Mouse (Mus musculus) megakaryocyte, embryonic 14.5 days (primary cell): Measurements from ENCODE around the gene Tmie. TPM values are rescaled to one million over a fixed set of nuclear protein-coding genes. Genes with fewer than 3 reads are reported as not detected.

ENCODE experiments used
- H3K27me3 ChIP-seq: replicated peaks from 2 replicates; pipeline ENCODE3; 2012; ENCODE audit warnings: inconsistent platforms
- H3K36me3 ChIP-seq: replicated peaks from 2 replicates; pipeline ENCODE3; 2012; ENCODE audit warnings: low read length, inconsistent platforms, mixed read lengths
- H3K4me1 ChIP-seq: 2 replicates; pipeline ENCODE4 v1.6.1; 2012; ENCODE audit warnings: inconsistent platforms
- H3K4me3 ChIP-seq: replicated peaks from 2 replicates; pipeline ENCODE3; 2012; ENCODE audit warnings: moderate library complexity, mild to moderate bottlenecking, inconsistent platforms
- H3K9me3 ChIP-seq: 2 replicates; pipeline ENCODE4 v1.6.1; 2012; ENCODE audit warnings: inconsistent platforms
- FLI1 ChIP-seq: IDR thresholded peaks from 2 replicates; pipeline ENCODE4 v1.6.1; 2012; ENCODE audit warnings: low read length, inconsistent platforms, mixed read lengths
- GATA1 ChIP-seq: IDR thresholded peaks from 3 replicates; pipeline ENCODE4 v1.6.1; 2012; ENCODE audit warnings: mixed read lengths, low read length, inconsistent platforms, borderline replicate concordance
- polyA plus RNA-seq: library from polyadenylated mRNA; stranded (reverse); fragments of >175 nt; gene quantifications from 2 replicates; pipeline ENCODE4 v1.2.3, GENCODE M21; 2012; ENCODE audit warnings: low replicate concordance; ENCODE audit not compliant: insufficient read depth

Gene Tmie
- polyA plus RNA-seq: 2.2 and 4.5 TPM in 2 replicates

GRCm38 (mm10) chr9:110879998-110880561 lies at the start of gene Tmie:
TSS of gene Tmie (minus strand) at chr9:110880113.
- peaks cover 78% of the 10 kb centered on the region for H3K4me1 ChIP-seq
- H3K9me3 ChIP-seq: no peaks in the 10 kb centered on the region
- TF ChIP-seq FLI1: no peak
- H3K4me3 ChIP-seq: peak within 1 kb of the TSS; percentile 94
- H3K27me3 ChIP-seq: peaks cover 46% of the 10 kb centered on the region
- peaks cover 29% of the 10 kb centered on the region for H3K36me3 ChIP-seq

DNA sequence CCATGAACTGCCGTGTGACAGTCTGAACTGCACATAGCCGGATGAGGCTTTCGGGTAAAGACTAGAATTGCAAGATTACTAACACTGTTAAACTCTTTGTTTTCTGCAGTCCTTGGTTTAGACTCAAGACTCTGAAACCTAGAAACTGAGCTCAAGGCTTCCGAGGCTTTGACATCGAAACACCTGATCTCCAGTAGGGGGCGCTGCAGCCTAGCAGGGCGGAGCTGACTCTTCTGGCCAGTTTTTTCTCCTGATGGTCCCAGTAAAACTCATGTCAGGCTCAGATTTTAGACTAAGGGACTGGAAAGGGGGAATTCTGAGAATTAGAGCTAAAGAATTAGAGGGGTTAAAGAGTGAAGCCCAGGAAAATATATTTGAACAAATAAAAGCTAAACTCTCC lies 42.8 kb upstream of the Tmie start:
- Histone ChIP-seq H3K36me3 (no peaks in the 10 kb centered on the region), H3K9me3 (no peaks in the 10 kb centered on the region), H3K4me1 (peaks cover 9% of the 10 kb centered on the region), H3K4me3 (no peak overlapping the region), H3K27me3 (peaks cover 30% of the 10 kb centered on the region)
- TF ChIP-seq GATA1 (no peak), FLI1 (no peak)

- Histone ChIP-seq H3K4me3 (no peak overlapping the region), H3K4me1 (peaks cover 9% of the 10 kb centered on the region), H3K27me3 (peaks cover 34% of the 10 kb centered on the region), H3K9me3 (no peaks in the 10 kb centered on the region), H3K36me3 (no peaks in the 10 kb centered on the region)
- TF ChIP-seq FLI1: no peak
- TF ChIP-seq GATA1: no peak
Measured at GRCm38 (mm10) chr9:110920665-110921419, 40.9 kb upstream of the Tmie start.

DNA sequence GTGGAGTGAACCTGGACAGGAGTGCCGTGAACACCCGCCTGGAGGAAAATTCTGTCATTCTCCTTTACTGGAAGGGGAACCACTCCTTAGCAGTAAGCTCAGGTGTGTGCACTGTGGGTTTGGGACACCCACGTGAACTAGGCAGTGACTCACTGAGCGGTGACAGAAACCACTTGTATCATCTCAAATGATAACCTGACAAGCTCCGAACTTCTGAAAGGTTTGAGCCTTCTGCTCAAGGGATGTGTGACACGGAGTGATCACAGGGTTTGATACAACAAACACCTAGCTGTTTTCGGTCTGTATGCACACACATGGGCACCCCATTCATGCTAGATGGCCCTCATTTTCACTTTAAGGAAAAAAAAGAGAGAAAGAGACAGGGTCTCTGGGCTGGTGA lies 36.9 kb upstream of the Tmie start, which contains the start of gene Fam240a:
Fam240a (minus strand) TSS at position 76 of the 400 bp plus-strand sequence.
- H3K36me3 ChIP-seq: no peaks in the 10 kb centered on the region
- peaks cover 42% of the 10 kb centered on the region for H3K27me3 ChIP-seq
- TF ChIP-seq FLI1: no peak
- no peak for TF ChIP-seq GATA1
- H3K4me3 ChIP-seq: no peak within 1 kb of the TSS
- H3K4me1 ChIP-seq: peaks cover 11% of the 10 kb centered on the region
- no peaks in the 10 kb centered on the region for H3K9me3 ChIP-seq

- H3K9me3 ChIP-seq: no peaks in the 10 kb centered on the region
- peaks cover 7% of the 10 kb centered on the region for H3K4me1 ChIP-seq
- no peak for TF ChIP-seq GATA1
- TF ChIP-seq FLI1: no peak
Measured at GRCm38 (mm10) chr9:110915466-110915865, 35.6 kb upstream of the Tmie start.

GRCm38 (mm10) chr9:110914631-110915236 lies 34.8 kb upstream of the Tmie start:
- peaks cover 33% of the 10 kb centered on the region for H3K27me3 ChIP-seq

More at GRCm38 (mm10) chr9:110915466-110915865, 35.6 kb upstream of the Tmie start:
- Histone ChIP-seq H3K36me3 (no peaks in the 10 kb centered on the region), H3K27me3 (peaks cover 38% of the 10 kb centered on the region), H3K4me3 (no peak overlapping the region)

GRCm38 (mm10) chr9:110909371-110909967 lies 29.6 kb upstream of the Tmie start:
- Histone ChIP-seq H3K9me3 (peaks cover 19% of the 10 kb centered on the region), H3K4me1 (peaks cover 8% of the 10 kb centered on the region; the same call in 1 of the 2 replicates), H3K27me3 (peaks cover 33% of the 10 kb centered on the region), H3K4me3 (peak overlapping the region; percentile 42), H3K36me3 (no peaks in the 10 kb centered on the region)
- TF ChIP-seq FLI1 (no peak), GATA1 (no peak)

More at GRCm38 (mm10) chr9:110914631-110915236, 34.8 kb upstream of the Tmie start:
- Histone ChIP-seq H3K4me3 (no peak overlapping the region), H3K4me1 (peaks cover 8% of the 10 kb centered on the region), H3K36me3 (no peaks in the 10 kb centered on the region), H3K9me3 (no peaks in the 10 kb centered on the region)
- TF ChIP-seq GATA1 (no peak), FLI1 (no peak)

DNA sequence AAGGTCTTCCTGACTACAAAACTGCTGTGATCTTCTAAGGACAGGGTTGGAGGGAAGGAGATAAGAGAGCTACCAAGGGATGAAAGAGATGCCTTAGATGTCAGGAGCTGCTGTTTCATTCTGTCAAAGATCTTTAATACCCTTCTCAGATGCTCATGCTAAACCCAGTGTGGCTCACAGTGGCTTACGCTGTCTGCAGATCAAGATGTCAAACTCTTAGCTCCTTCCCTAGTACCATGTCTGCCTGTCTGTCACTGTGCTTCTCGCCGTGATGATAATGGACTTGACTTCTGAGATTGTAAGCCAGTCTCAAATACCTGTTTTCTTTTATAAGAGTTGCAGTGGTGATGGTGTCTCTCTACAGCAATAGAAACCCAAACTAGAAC lies 28.7 kb upstream of the Tmie start:
- no peak for TF ChIP-seq GATA1
- no peak for TF ChIP-seq FLI1
- Histone ChIP-seq H3K36me3 (no peaks in the 10 kb centered on the region), H3K27me3 (peaks cover 38% of the 10 kb centered on the region), H3K9me3 (peaks cover 19% of the 10 kb centered on the region), H3K4me1 (peaks cover 8% of the 10 kb centered on the region; the same call in 1 of the 2 replicates), H3K4me3 (no peak overlapping the region)

- peaks cover 38% of the 10 kb centered on the region for H3K27me3 ChIP-seq
- H3K36me3 ChIP-seq: no peaks in the 10 kb centered on the region
- peaks cover 19% of the 10 kb centered on the region for H3K9me3 ChIP-seq
- H3K4me3 ChIP-seq: no peak overlapping the region
- peaks cover 8% of the 10 kb centered on the region; the same call in 1 of the 2 replicates for H3K4me1 ChIP-seq
- no peak for TF ChIP-seq GATA1
- TF ChIP-seq FLI1: no peak
Measured at GRCm38 (mm10) chr9:110907838-110908630, 28.1 kb upstream of the Tmie start.
